Mouse (Mus musculus) brain, embryonic 14.5 days (tissue): ENCODE measurements around the gene Rfx7.

ENCODE experiments used
- CTCF ChIP-seq: fragments of 200-500 bp; IDR thresholded peaks from 2 replicates; pipeline ENCODE4 v1.5.1; 2012; ENCODE audit warnings: inconsistent platforms, mild to moderate bottlenecking, moderate library complexity, borderline replicate concordance; ENCODE audit not compliant: insufficient read depth, insufficient read length; ENCODE audit errors: extremely low read depth
- POLR2A ChIP-seq: fragments of 200-500 bp; IDR thresholded peaks from 2 replicates; pipeline ENCODE4 v1.6.1; 2012; ENCODE audit warnings: mild to moderate bottlenecking, inconsistent platforms, borderline replicate concordance; ENCODE audit not compliant: poor library complexity, insufficient read depth, insufficient read length, severe bottlenecking; ENCODE audit errors: extremely low read depth

- no peak for TF ChIP-seq CTCF
- no peak for TF ChIP-seq POLR2A
Measured at GRCm38 (mm10) chr9:72655602-72656001, 123.6 kb downstream of the Rfx7 start.
